Mouse (Mus musculus) testis, postnatal 14 days (tissue): Measurements from ENCODE around the gene Igf1r.
A peak's percentile ranks its signal among the peaks of the same experiment; 100 is the strongest.

Experiments
- DNase-seq: peaks from one replicate; pipeline ENCODE4 v3.0.0; 2021; ENCODE audit warnings: low spot score

Gene Igf1r

DNA sequence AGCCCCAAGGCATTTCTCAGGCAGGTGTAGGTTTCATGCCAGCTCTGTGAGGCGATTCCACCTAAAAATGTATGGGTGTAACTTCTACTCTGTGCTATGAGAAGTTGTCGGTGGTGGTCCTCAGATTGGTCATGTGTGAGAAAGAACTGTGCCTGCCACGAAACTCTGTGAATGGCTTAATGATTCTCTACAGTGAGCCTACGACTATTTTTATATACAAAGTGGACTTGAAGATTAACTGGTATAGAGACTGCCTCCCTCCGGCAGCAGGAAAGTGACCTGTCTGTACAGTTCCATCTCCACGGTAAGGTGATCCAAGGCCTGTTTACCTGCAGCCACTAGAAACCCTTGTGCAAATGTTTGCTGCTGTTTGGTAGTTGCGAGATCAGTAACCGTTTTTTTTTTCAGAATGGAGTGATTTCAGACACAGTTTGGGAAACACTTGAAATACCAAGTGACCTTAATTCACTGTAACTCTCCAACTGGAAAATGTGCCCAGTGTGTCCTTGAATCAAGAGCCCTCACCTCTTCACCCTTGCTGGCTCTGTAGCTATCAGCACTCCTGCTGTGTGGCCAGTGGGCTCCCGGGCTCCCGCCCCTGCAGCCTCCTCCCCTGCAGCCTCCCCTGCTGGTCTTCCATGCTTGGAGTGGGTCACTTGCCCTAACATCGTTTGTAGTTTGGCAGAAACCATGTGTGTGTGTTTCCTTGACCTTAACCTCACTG lies 127.7 kb downstream of the Igf1r start:
- peak; percentile 68 for DNase-seq

- no peak for DNase-seq
Measured at GRCm38 (mm10) chr7:68085338-68085737, 132.7 kb downstream of the Igf1r start.

- peak; percentile 68 for DNase-seq
Measured at GRCm38 (mm10) chr7:68085870-68086341, 133.3 kb downstream of the Igf1r start.

DNA sequence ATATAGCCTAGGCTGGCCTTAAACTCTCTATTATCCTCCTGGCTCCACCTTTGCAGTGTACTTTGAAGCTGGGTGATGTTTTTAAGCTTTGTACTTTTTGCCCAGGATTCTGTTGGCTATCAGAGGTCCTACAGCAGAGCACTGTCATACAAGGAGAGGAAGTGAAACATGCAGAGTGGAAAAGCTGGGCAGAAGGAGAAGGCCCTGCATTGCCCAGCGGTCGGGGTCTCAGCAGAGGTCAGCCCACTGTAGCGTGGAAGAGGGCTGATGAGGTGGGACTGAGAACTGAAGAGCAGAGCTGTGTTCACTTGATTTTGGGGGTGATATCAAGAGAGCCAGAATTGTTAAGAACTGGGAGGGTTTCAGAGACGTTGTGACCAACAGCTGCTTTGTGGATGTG lies 134.9 kb downstream of the Igf1r start:
- DNase-seq, result no peak

DNA sequence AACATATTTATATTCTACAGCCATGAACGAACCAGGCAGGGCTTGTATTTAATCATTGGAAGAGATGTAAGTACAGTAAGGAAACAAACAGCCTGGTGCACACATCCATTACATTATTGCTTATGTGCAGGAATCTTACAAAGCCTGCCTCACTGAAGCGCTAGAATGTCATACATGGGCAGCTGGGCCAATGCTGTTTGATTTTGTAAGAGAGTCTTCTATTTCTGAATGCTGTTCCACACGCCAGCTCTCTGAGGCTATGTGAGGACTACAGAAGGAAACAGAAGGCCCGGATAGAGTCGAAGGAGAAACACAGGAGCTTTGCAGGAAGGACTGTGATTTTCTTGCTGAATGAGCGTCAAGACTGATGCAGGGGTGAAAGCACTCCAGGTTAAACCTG lies 136.2 kb downstream of the Igf1r start:
- no peak for DNase-seq

DNA sequence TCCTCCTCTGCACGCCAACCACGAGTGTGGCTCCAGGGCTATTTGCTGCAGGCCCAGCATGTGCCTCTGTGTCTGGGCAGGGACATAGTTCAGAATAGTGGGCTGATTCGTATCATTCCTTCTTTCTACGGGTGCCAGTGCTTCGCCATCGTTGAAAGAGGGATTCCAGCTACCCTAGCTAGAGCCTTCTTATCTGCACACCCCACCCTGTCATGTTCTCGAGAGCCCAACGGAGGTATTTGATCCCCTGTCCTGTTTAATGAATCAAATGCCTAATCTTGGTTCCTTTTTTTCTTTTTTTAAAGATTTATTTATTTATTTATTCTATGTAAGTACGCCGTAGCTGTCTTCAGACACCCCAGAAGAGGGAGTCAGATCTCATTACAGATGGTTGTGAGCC lies 137.1 kb downstream of the Igf1r start:
- no peak for DNase-seq

DNA sequence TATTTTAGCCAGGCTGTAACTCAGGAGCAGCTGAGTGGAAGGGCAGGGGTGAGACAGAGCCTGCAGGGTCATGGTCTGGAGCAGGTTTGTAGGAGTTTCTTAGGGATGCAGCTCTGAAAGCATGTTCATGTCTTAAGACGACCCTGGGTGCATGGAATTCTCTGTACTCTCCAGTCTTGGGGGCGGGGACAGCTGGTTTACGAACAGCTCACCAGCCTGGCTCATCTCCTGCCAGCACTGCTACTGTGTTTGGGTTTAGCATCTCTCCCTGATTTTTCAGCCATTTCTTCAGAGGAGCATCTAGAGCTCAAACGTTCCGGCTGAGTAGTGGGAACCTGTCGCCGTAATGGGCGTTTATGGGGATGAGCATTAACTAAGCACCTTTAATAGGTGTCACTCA lies 137.9 kb downstream of the Igf1r start:
- DNase-seq, result no peak

DNA sequence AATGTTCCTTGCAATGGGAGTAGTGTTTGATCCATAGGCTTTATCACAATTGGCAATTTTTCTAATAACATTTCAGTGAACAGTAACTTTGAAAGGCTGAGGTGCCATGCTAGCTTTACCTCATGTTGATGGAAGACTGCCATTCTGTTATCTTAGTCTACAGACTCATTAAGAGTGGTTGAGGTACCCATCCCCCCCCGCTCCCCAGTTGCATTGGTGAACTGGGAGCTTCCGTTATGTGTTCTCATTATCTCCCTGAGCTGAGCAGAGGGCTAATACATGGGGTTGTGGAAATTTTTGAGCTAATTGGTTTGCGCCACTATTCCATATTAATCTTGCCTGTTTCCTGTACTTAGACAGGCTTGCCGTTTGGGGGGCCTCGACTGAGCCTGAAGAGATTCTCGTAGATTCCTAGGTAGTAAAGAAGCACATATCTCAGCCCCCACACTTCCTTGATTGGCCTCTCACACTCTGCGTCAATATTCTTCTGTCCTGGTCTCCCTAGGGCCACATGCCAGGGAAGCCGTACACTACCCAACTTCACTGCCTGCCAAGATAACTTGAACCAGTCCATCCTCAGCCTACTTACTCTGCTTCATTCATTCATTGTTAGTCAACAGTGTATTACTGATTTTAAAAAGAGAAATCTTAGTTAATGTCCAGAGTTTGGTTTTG lies 139.8 kb downstream of the Igf1r start:
- no peak for DNase-seq

DNA sequence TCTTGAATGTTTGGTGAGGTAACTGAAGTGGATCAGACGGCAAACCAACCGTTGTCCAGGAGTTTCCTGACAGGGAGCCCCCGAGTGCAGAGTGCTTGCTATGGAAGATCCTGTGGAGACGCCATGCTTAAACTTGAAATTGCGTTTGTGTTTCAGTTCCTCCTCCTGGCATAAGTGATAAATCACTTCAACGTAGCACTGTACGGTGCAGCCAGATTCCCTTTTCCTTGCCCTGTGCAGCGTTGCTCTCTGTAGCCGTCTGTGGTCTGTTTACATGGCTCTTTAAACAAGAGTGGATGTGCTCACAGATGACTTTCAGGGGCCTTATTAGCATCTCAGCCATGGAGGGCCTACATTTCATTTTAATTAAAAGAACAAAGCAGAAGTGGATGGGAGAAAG lies 141.2 kb downstream of the Igf1r start:
- DNase-seq, result no peak

GRCm38 (mm10) chr7:68095574-68095973 lies 142.9 kb downstream of the Igf1r start:
- no peak for DNase-seq

GRCm38 (mm10) chr7:68096411-68096810 lies 143.8 kb downstream of the Igf1r start:
- no peak for DNase-seq

GRCm38 (mm10) chr7:68097081-68097836 lies 144.6 kb downstream of the Igf1r start:
- DNase-seq, result no peak

GRCm38 (mm10) chr7:68098098-68098497 lies 145.5 kb downstream of the Igf1r start:
- no peak for DNase-seq

- DNase-seq, result no peak
Measured at GRCm38 (mm10) chr7:68100388-68100787, 147.8 kb downstream of the Igf1r start.

DNA sequence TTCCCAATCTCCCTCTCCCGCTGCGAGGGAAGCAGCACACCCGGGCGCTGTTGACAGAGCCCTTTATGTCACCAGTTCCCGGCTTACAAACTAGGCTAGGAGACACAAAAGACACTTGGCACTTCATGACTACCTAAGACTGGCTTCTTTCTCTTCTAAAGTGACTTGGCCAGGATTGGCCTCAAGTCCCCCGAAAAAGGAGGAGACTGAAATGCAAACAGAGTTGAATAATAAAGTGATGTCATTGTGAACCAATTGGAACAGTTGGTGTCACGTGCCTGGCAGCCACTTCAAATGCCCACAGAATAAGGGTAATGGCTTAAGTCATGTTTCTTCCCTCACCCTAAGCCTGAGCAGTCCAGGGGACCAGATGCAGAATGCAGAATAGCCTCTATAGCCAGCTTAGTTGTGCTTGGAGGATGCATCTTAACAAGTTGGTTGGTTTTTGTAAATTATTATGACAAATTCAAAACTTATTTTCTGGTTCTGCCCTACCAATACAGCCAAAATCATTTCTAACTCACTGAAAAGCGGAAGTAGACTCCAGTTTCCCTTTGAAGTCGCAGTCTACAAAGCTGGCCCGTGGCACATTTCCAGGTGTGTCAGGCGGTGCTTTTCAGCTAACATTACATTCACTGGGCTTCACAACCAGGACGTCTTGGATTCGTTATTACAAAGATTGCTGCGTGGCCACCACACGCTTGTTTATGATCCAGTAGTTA lies 150.0 kb downstream of the Igf1r start:
- no peak for DNase-seq

GRCm38 (mm10) chr7:68103178-68103530 lies 150.5 kb downstream of the Igf1r start:
- no peak for DNase-seq

DNA sequence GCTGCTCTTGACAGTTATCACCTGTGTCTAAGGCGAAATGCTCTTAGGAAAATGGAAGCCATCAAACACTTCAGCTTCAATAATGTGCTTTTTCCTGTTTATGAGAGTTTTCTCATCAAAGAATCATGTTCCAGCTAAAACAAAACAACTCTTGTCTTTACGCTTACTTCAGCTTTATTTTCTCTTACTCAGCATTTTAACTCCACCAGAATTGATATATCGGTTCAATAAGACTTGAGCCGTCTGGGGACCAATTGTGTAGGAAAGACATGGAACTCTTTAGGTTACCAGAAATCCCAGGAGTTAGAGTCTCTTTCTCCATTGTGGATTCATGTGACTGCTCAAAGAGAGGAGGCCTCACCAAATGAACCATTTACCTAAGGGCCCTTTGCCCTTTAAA lies 158.9 kb downstream of the Igf1r start:
- no peak for DNase-seq

DNA sequence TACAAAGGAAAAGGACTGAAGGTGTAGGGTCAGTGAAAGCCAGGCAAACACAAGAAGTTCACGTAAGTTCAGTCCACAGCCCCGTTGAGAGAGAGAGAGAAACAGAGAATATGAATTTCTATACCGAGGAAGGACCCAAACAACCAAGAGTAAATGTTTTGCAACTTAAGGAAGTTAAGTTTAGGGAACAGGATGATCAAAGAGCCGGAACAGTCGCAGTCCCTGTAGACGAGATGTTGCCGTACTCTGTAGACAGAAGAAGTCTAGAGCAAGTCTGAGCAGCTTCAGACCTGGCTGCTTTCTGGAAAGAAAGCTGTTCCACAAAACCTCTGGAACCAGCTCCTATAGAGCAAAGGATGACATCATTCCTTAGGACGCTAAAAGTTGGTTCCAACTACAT lies 160.0 kb downstream of the Igf1r start:
- no peak for DNase-seq

DNA sequence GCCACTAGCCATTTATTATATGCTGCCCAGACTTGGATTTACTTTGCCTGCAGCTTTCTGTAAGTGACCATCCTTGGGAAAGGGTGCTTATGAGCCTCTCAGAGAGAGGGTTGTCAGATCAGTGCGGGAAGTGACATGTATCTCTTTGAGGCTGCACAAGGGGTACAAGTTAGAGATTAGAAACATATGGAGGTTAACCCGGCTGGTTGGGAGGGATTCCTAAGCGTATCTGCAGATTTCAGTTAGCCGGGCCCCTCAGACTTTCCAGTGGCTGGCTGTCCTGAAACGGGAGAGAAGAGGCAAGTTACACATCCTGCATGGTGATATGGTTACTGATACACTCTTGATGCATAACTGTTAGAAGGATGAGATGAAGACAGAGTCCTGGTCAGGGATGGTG lies 161.7 kb downstream of the Igf1r start:
- no peak for DNase-seq

DNA sequence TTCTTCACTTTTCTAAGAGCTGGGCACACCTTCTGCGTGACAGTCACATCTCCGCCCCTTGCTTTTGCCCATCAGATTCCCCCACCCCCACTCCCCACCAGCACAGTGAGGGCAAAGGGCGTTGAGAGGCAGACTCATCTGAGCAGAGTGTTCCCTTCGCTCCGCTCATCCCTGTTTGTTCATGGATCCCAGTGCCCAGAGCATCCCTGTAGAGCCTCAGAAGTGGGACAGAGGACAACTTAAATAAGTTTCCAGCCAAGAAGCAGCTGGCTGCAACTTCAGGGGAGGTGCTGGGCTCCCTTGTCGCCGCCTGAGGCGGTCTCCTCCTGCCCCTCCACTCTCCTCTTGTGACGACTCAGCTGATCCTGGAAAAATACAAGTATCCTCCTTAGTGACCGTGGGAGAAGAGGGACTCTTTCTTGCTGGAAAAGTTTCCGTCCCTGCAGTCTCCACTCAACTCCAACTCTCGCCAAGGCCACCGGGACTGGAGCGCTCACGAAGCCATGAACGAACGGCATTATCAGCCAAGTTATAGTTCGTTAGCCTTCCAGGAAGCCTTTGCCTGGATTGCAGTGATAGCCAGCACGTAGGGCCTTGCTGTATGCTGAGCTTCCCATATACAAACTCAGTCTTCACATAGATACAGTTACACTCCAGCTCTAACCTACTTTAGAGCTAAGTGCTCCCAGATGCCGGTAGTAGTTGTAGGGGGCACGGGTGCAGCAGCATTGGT lies 162.5 kb downstream of the Igf1r start:
- no peak for DNase-seq

- DNase-seq, result no peak
Measured at GRCm38 (mm10) chr7:68117567-68117966, 164.9 kb downstream of the Igf1r start.

- DNase-seq, result no peak
Measured at GRCm38 (mm10) chr7:68117981-68118380, 165.4 kb downstream of the Igf1r start.
